Mouse (Mus musculus): ENCODE measurements around the gene Slc22a5. TPM values are rescaled to one million over a fixed set of nuclear protein-coding genes. Genes with fewer than 3 reads are reported as not detected.
A peak's percentile ranks its signal among the peaks of the same experiment; 100 is the strongest.

Slc22a5 gene
- polyA plus RNA-seq, 1 experiment = 5.1 TPM

- no peaks in the 10 kb centered on the region for H3K79me2 ChIP-seq (ENCODE audit: control insufficient read depth, insufficient read depth)
- no peak overlapping the region for H3K4me2 ChIP-seq (ENCODE audit: low read depth)
- no peak overlapping the region for H3ac ChIP-seq (ENCODE audit: control insufficient read depth, insufficient read length)
- no peak overlapping the region for H3K4me3 ChIP-seq
- H3K36me3 ChIP-seq (ENCODE audit: control insufficient read depth, insufficient read depth) = no peaks in the 10 kb centered on the region
- no peaks in the 10 kb centered on the region for H3K27me3 ChIP-seq (ENCODE audit: control insufficient read depth, insufficient read depth, insufficient read length)
- TF ChIP-seq MYOG (IDR thresholded peaks at IDR 0.05; ENCODE audit: control insufficient read depth in 1 of 3, insufficient read depth in 1 of 3, insufficient read length in 2 of 3, low read depth in 2 of 3) (no peak), TCF3 (IDR thresholded peaks at IDR 0.05; ENCODE audit: insufficient read length, low read depth) (no peak), E2F4 (IDR thresholded peaks at IDR 0.05; ENCODE audit: insufficient read depth) (no peak), SRF (IDR thresholded peaks at IDR 0.05; ENCODE audit: control insufficient read depth, insufficient read length, low read depth) (no peak), MYOD1 (IDR thresholded peaks at IDR 0.05; ENCODE audit: control insufficient read depth in 1 of 3, insufficient read length in 2 of 3, low read depth in 2 of 3) (no peak), POLR2AphosphoS2 (IDR thresholded peaks at IDR 0.05; ENCODE audit: insufficient read length, low read depth) (no peak), TCF12 (IDR thresholded peaks at IDR 0.05; ENCODE audit: insufficient read depth, poor library complexity, severe bottlenecking) (no peak), POLR2A (IDR thresholded peaks at IDR 0.05; ENCODE audit: insufficient read length, low read depth) (no peak), MAX (IDR thresholded peaks at IDR 0.05; ENCODE audit: low read depth) (no peak), USF1 (IDR thresholded peaks at IDR 0.05; ENCODE audit: low read depth) (no peak), REST (IDR thresholded peaks at IDR 0.05; ENCODE audit: insufficient read depth, insufficient read length) (no peak), CEBPB (IDR thresholded peaks at IDR 0.05; ENCODE audit: insufficient read depth, poor library complexity, severe bottlenecking) (no peak)
Observed at GRCm38 (mm10) chr11:53835379-53836010, 56.0 kb downstream of the Slc22a5 start.

- H3K4me3 ChIP-seq = no peak overlapping the region
- no peaks in the 10 kb centered on the region for H3K36me3 ChIP-seq (ENCODE audit: control insufficient read depth, insufficient read depth)
- H3K79me2 ChIP-seq (ENCODE audit: control insufficient read depth, insufficient read depth) = no peaks in the 10 kb centered on the region
- TF ChIP-seq TCF12 (IDR thresholded peaks at IDR 0.05; ENCODE audit: insufficient read depth, poor library complexity, severe bottlenecking) = no peak
- TF ChIP-seq SRF (IDR thresholded peaks at IDR 0.05; ENCODE audit: control insufficient read depth, insufficient read length, low read depth) = no peak
- TF ChIP-seq MYOD1 (IDR thresholded peaks at IDR 0.05; ENCODE audit: control insufficient read depth in 1 of 3, insufficient read length in 2 of 3, low read depth in 2 of 3) = no peak
- TF ChIP-seq TCF3 (IDR thresholded peaks at IDR 0.05; ENCODE audit: insufficient read length, low read depth) = no peak
- no peak for TF ChIP-seq POLR2A (IDR thresholded peaks at IDR 0.05; ENCODE audit: insufficient read length, low read depth)
- no peak for TF ChIP-seq E2F4 (IDR thresholded peaks at IDR 0.05; ENCODE audit: insufficient read depth)
- TF ChIP-seq MYOG (IDR thresholded peaks at IDR 0.05; ENCODE audit: control insufficient read depth in 1 of 3, insufficient read depth in 1 of 3, insufficient read length in 2 of 3, low read depth in 2 of 3) = no peak
- TF ChIP-seq REST (IDR thresholded peaks at IDR 0.05; ENCODE audit: insufficient read depth, insufficient read length) = no peak
- no peak for TF ChIP-seq CEBPB (IDR thresholded peaks at IDR 0.05; ENCODE audit: insufficient read depth, poor library complexity, severe bottlenecking)
- no peak for TF ChIP-seq MAX (IDR thresholded peaks at IDR 0.05; ENCODE audit: low read depth)
- TF ChIP-seq USF1 (IDR thresholded peaks at IDR 0.05; ENCODE audit: low read depth) = no peak
- no peak for TF ChIP-seq POLR2AphosphoS2 (IDR thresholded peaks at IDR 0.05; ENCODE audit: insufficient read length, low read depth)
- no peak overlapping the region for H3ac ChIP-seq (ENCODE audit: control insufficient read depth, insufficient read length)
- H3K4me2 ChIP-seq (ENCODE audit: low read depth) = no peak overlapping the region
- H3K27me3 ChIP-seq (ENCODE audit: control insufficient read depth, insufficient read depth, insufficient read length) = no peaks in the 10 kb centered on the region
Observed at GRCm38 (mm10) chr11:53825409-53825808, 66.1 kb downstream of the Slc22a5 start.

DNA sequence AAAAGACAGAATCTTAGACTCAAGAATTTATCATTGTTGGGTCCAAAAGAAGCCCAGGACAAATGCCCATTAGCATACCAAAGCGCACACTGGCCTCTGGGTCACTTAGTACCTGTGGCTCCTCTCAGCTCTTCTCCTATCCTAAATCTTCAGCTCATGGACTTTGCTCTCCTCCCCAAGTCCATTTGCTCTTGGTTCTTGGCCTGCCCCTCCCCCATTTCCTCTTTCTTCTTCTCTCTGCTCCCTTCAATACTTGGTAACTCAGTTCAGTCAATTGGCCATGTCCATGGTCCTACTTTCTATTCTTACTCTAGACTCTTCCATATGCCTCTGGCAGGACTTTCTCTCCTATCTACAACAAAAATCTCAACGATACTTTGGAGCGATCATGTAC is 69.5 kb downstream of the Slc22a5 start:
- Histone ChIP-seq H3K4me3 (no peak overlapping the region), H3K27me3 (ENCODE audit: control insufficient read depth, insufficient read depth, insufficient read length) (no peaks in the 10 kb centered on the region), H3K79me2 (ENCODE audit: control insufficient read depth, insufficient read depth) (no peaks in the 10 kb centered on the region), H3K4me2 (ENCODE audit: low read depth) (peak overlapping the region; percentile 28), H3ac (ENCODE audit: control insufficient read depth, insufficient read length) (no peak overlapping the region), H3K36me3 (ENCODE audit: control insufficient read depth, insufficient read depth) (no peaks in the 10 kb centered on the region)
- TF ChIP-seq SRF (IDR thresholded peaks at IDR 0.05; ENCODE audit: control insufficient read depth, insufficient read length, low read depth) = no peak
- TF ChIP-seq USF1 (IDR thresholded peaks at IDR 0.05; ENCODE audit: low read depth) = no peak
- no peak for TF ChIP-seq POLR2AphosphoS2 (IDR thresholded peaks at IDR 0.05; ENCODE audit: insufficient read length, low read depth)
- no peak for TF ChIP-seq REST (IDR thresholded peaks at IDR 0.05; ENCODE audit: insufficient read depth, insufficient read length)
- no peak for TF ChIP-seq TCF12 (IDR thresholded peaks at IDR 0.05; ENCODE audit: insufficient read depth, poor library complexity, severe bottlenecking)
- no peak for TF ChIP-seq TCF3 (IDR thresholded peaks at IDR 0.05; ENCODE audit: insufficient read length, low read depth)
- no peak for TF ChIP-seq MAX (IDR thresholded peaks at IDR 0.05; ENCODE audit: low read depth)
- TF ChIP-seq POLR2A (IDR thresholded peaks at IDR 0.05; ENCODE audit: insufficient read length, low read depth) = no peak
- TF ChIP-seq MYOG (IDR thresholded peaks at IDR 0.05; ENCODE audit: control insufficient read depth in 1 of 3, insufficient read depth in 1 of 3, insufficient read length in 2 of 3, low read depth in 2 of 3) = no peak
- no peak for TF ChIP-seq E2F4 (IDR thresholded peaks at IDR 0.05; ENCODE audit: insufficient read depth)
- no peak for TF ChIP-seq MYOD1 (IDR thresholded peaks at IDR 0.05; ENCODE audit: control insufficient read depth in 1 of 3, insufficient read length in 2 of 3, low read depth in 2 of 3)
- no peak for TF ChIP-seq CEBPB (IDR thresholded peaks at IDR 0.05; ENCODE audit: insufficient read depth, poor library complexity, severe bottlenecking)

GRCm38 (mm10) chr11:53821230-53821944 is 70.1 kb downstream of the Slc22a5 start:
- H3K27me3 ChIP-seq (ENCODE audit: control insufficient read depth, insufficient read depth, insufficient read length) = no peaks in the 10 kb centered on the region
- H3ac ChIP-seq (ENCODE audit: control insufficient read depth, insufficient read length) = no peak overlapping the region
- H3K4me3 ChIP-seq = no peak overlapping the region
- peak overlapping the region; percentile 28 for H3K4me2 ChIP-seq (ENCODE audit: low read depth)
- TF ChIP-seq TCF3 (IDR thresholded peaks at IDR 0.05; ENCODE audit: insufficient read length, low read depth) = peak; percentile 5
- TF ChIP-seq MYOD1 (IDR thresholded peaks at IDR 0.05; ENCODE audit: control insufficient read depth in 1 of 3, insufficient read length in 2 of 3, low read depth in 2 of 3) = peak in 1 of 3 experiments; percentile 70
- TF ChIP-seq CEBPB (IDR thresholded peaks at IDR 0.05; ENCODE audit: insufficient read depth, poor library complexity, severe bottlenecking) = no peak
- no peak for TF ChIP-seq TCF12 (IDR thresholded peaks at IDR 0.05; ENCODE audit: insufficient read depth, poor library complexity, severe bottlenecking)
- TF ChIP-seq MYOG (IDR thresholded peaks at IDR 0.05; ENCODE audit: control insufficient read depth in 1 of 3, insufficient read depth in 1 of 3, insufficient read length in 2 of 3, low read depth in 2 of 3) = peak in 1 of 3 experiments; percentile 74
- TF ChIP-seq USF1 (IDR thresholded peaks at IDR 0.05; ENCODE audit: low read depth) = peak; percentile 67
- no peaks in the 10 kb centered on the region for H3K79me2 ChIP-seq (ENCODE audit: control insufficient read depth, insufficient read depth)
- H3K36me3 ChIP-seq (ENCODE audit: control insufficient read depth, insufficient read depth) = no peaks in the 10 kb centered on the region
